Mouse (Mus musculus): ENCODE measurements around the gene Olfr10.
A peak's percentile ranks its signal among the peaks of the same experiment; 100 is the strongest.
"Not testable (repeated sequence)": the region's sequence is repeated elsewhere in the genome, so short reads cannot be mapped to it uniquely, and the experiment has no call there.

Gene Olfr10

GRCm38 (mm10) chr11:49304441-49304840 is at the start of gene Olfr10:
Gene Olfr10 (plus strand): TSS chr11:49304741.
- no peak for DNase-seq

- no peak for DNase-seq
Observed at GRCm38 (mm10) chr11:49259296-49259695, 45.2 kb upstream of the Olfr10 start.

- no peak for DNase-seq
Observed at GRCm38 (mm10) chr11:49259829-49260228, 44.7 kb upstream of the Olfr10 start.

GRCm38 (mm10) chr11:49260598-49261312 is 43.8 kb upstream of the Olfr10 start:
- peak; percentile 90 for DNase-seq

GRCm38 (mm10) chr11:49261313-49261855 is 43.2 kb upstream of the Olfr10 start:
- DNase-seq = peak; percentile 91

- DNase-seq = no peak
Observed at GRCm38 (mm10) chr11:49262286-49262685, 42.3 kb upstream of the Olfr10 start.

GRCm38 (mm10) chr11:49263149-49263548 is 41.4 kb upstream of the Olfr10 start:
- no peak for DNase-seq

GRCm38 (mm10) chr11:49264081-49264480 is 40.5 kb upstream of the Olfr10 start:
- DNase-seq = no peak

- DNase-seq = no peak
Observed at GRCm38 (mm10) chr11:49264622-49265021, 39.9 kb upstream of the Olfr10 start.

- DNase-seq = no peak
Observed at GRCm38 (mm10) chr11:49265101-49265500, 39.4 kb upstream of the Olfr10 start.

GRCm38 (mm10) chr11:49266671-49267070 is 37.9 kb upstream of the Olfr10 start:
- DNase-seq = peak; percentile 79

GRCm38 (mm10) chr11:49267316-49267715 is 37.2 kb upstream of the Olfr10 start:
- no peak for DNase-seq

- peak; percentile 71 for DNase-seq
Observed at GRCm38 (mm10) chr11:49267970-49268579, 36.5 kb upstream of the Olfr10 start.

GRCm38 (mm10) chr11:49269761-49270160 is 34.8 kb upstream of the Olfr10 start:
- no peak for DNase-seq

- no peak for DNase-seq
Observed at GRCm38 (mm10) chr11:49270368-49270767, 34.2 kb upstream of the Olfr10 start.

- DNase-seq = no peak
Observed at GRCm38 (mm10) chr11:49271334-49271733, 33.2 kb upstream of the Olfr10 start.

GRCm38 (mm10) chr11:49273834-49274519 is 30.6 kb upstream of the Olfr10 start:
- DNase-seq = no peak

GRCm38 (mm10) chr11:49278222-49278621 is 26.3 kb upstream of the Olfr10 start, which contains the start of gene Olfr1393:
Gene Olfr1393 (plus strand): TSS chr11:49278304.
- no peak for DNase-seq

GRCm38 (mm10) chr11:49284982-49285381 is 19.6 kb upstream of the Olfr10 start, which contains the start of gene Olfr1392:
Gene Olfr1392 (plus strand): TSS chr11:49285282.
- not testable (repeated sequence) for DNase-seq

GRCm38 (mm10) chr11:49287251-49287650 is 17.3 kb upstream of the Olfr10 start:
- DNase-seq = no peak

- DNase-seq = no peak
Observed at GRCm38 (mm10) chr11:49292777-49293176, 11.8 kb upstream of the Olfr10 start.

- not testable (repeated sequence) for DNase-seq
Observed at GRCm38 (mm10) chr11:49308547-49308946, 4.0 kb downstream of the Olfr10 start.

- no peak for DNase-seq
Observed at GRCm38 (mm10) chr11:49322442-49322841, 17.9 kb downstream of the Olfr10 start, which contains the start of gene Olfr1391. Gene Olfr1391 (plus strand): TSS chr11:49322742.
